7 mouse cellular contexts compared by ENCODE assay signal in genomic region chr10:61697028-61697427, GRCm38 (mm10). TPM values are rescaled to one million over a fixed set of nuclear protein-coding genes. Genes with fewer than 3 reads are reported as not detected.
DNase-seq lines count a peak whose midpoint lies in the region; ATAC-seq and TF ChIP-seq lines count a peak whose summit lies in the region.

No protein-coding gene starts in this region.

- H3K36me3 ChIP-seq in CH12.LX (replicated peaks in 1 of 2; ENCODE audit: control insufficient read depth in 1 of 2, insufficient read depth in 1 of 2, low read length in 1 of 2) (peaks cover 8 to 61% of the 10 kb centered on the region in 2 experiments), G1E (replicated peaks) (peaks cover 67% of the 10 kb centered on the region)
- no peaks in the 10 kb centered on the region; the same call in 1 of the 2 replicates for H3K36me3 ChIP-seq in hindbrain, embryonic 11.5 days (ENCODE audit: control insufficient read depth, insufficient read depth, low read length)
- H3K36me3 ChIP-seq in limb, embryonic 14.5 days (ENCODE audit: control insufficient read depth, insufficient read depth, low read length), result peaks cover 29% of the 10 kb centered on the region

- H3K4me1 ChIP-seq in CH12.LX (ENCODE audit: control insufficient read depth in 1 of 2, insufficient read depth in 2 of 2), result peaks cover 5 to 16% of the 10 kb centered on the region in 2 experiments; a peak in 3 of 4 replicates
- peaks cover 21% of the 10 kb centered on the region for H3K4me1 ChIP-seq in G1E (ENCODE audit: insufficient read depth, low read depth, low read length)
- peaks cover 12% of the 10 kb centered on the region for H3K4me1 ChIP-seq in hindbrain, embryonic 11.5 days (replicated peaks; ENCODE audit: control insufficient read depth, insufficient read depth, low read length)
- peaks cover 14% of the 10 kb centered on the region for H3K4me1 ChIP-seq in limb, embryonic 14.5 days (ENCODE audit: control insufficient read depth, insufficient read depth, low read length)

- no peak overlapping the region for H3K27ac ChIP-seq in CH12.LX (ENCODE audit: insufficient read depth, low read depth)
- no peak overlapping the region for H3K27ac ChIP-seq in hindbrain, embryonic 11.5 days (ENCODE audit: low read depth, low read length)
- H3K27ac ChIP-seq in limb, embryonic 14.5 days (replicated peaks; ENCODE audit: low read depth, low read length), result no peak overlapping the region

- DNase-seq in CH12.LX (ENCODE audit: extremely low read depth) (no peak), G1E (ENCODE audit: low spot score) (no peak)
- no peak for DNase-seq in hindbrain, embryonic 11.5 days (ENCODE audit: low spot score)
- DNase-seq in limb, embryonic 14.5 days (ENCODE audit: low spot score), result no peak
- DNase-seq in frontal cortex, postnatal 10 days (ENCODE audit: low spot score in 2 of 2), result no peak
- DNase-seq in thymus, postnatal 14 days, result no peak
- DNase-seq in urinary bladder, postnatal 10 days (ENCODE audit: low spot score), result no peak

- H3K4me3 ChIP-seq in CH12.LX (replicated peaks in 1 of 3; ENCODE audit: low read depth in 2 of 3, low read length in 2 of 3, poor library complexity in 1 of 3), result peak overlapping the region in 2 of 3 experiments; percentile 74 to 96
- H3K4me3 ChIP-seq in G1E (ENCODE audit: low read depth, low read length), result peak overlapping the region; percentile 97; the same call in 1 of the 2 replicates
- peak overlapping the region; percentile 89 for H3K4me3 ChIP-seq in hindbrain, embryonic 11.5 days (ENCODE audit: low read depth, low read length)
- H3K4me3 ChIP-seq in limb, embryonic 14.5 days (replicated peaks; ENCODE audit: low read length), result peak overlapping the region; percentile 86

- WGBS in hindbrain, embryonic 11.5 days, result 84% methylated on average over 2 of the region's 2 CpGs
- WGBS in limb, embryonic 14.5 days, result 84% methylated on average over 2 of the region's 2 CpGs

- H3K9me3 ChIP-seq in CH12.LX (replicated peaks; ENCODE audit: low read length) (no peaks in the 10 kb centered on the region), G1E (replicated peaks) (no peaks in the 10 kb centered on the region)
- no peaks in the 10 kb centered on the region for H3K9me3 ChIP-seq in hindbrain, embryonic 11.5 days (ENCODE audit: control insufficient read depth, low read length)
- H3K9me3 ChIP-seq in limb, embryonic 14.5 days (ENCODE audit: control insufficient read depth, low read length), result no peaks in the 10 kb centered on the region

- no peaks in the 10 kb centered on the region for H3K79me2 ChIP-seq in CH12.LX (replicated peaks; ENCODE audit: control insufficient read depth, extremely low read depth, insufficient read depth, poor library complexity, severe bottlenecking)

- peak overlapping the region; percentile 19; the same call in 1 of the 2 replicates for H3K4me2 ChIP-seq in CH12.LX (ENCODE audit: insufficient read depth, low read depth, poor library complexity, severe bottlenecking)
- H3K4me2 ChIP-seq in hindbrain, embryonic 11.5 days (replicated peaks; ENCODE audit: low read depth, low read length), result peak overlapping the region; percentile 99
- H3K4me2 ChIP-seq in limb, embryonic 14.5 days (replicated peaks; ENCODE audit: low read depth, low read length, severe bottlenecking), result peak overlapping the region; percentile 99

- no peak for TF ChIP-seq RAD21 in CH12.LX (IDR thresholded peaks at IDR 0.05; ENCODE audit: low read depth, low read length)

- in situ Hi-C loops in CH12.LX (cut with MboI; ENCODE audit: low pct_ligation_motif_present, low pct_unique_long_range_greater_than_20kb, low sequenced_read_pairs), result no loop called here

- no peak for TF ChIP-seq POLR2A in CH12.LX (IDR thresholded peaks at IDR 0.05; ENCODE audit: low read depth, low read length)
- no peak for TF ChIP-seq POLR2A in limb, embryonic 14.5 days (IDR thresholded peaks at IDR 0.05; ENCODE audit: borderline replicate concordance, extremely low read depth, insufficient read depth, insufficient read length)

- TF ChIP-seq CTCF in CH12.LX (conservative IDR thresholded peaks at IDR 0.05 in 1 of 2, IDR thresholded peaks at IDR 0.05 in 1 of 2; ENCODE audit: low read depth in 2 of 2, low read length in 2 of 2) (no peak), G1E (IDR thresholded peaks at IDR 0.05; ENCODE audit: low read depth, low read length) (no peak)

- ATAC-seq in G1E (ENCODE audit: extremely low read depth, insufficient number of reproducible peaks, low FRiP score, poor library complexity, severe bottlenecking), result no peak
- ATAC-seq in hindbrain, embryonic 11.5 days (ENCODE audit: low FRiP score), result no peak
- ATAC-seq in limb, embryonic 14.5 days (ENCODE audit: low FRiP score, low read depth), result no peak

- no peak overlapping the region for H3K9ac ChIP-seq in CH12.LX (ENCODE audit: insufficient read depth, low read depth)
- no peak overlapping the region; the same call in 1 of the 2 replicates for H3K9ac ChIP-seq in hindbrain, embryonic 11.5 days (ENCODE audit: low read depth, low read length)
- H3K9ac ChIP-seq in limb, embryonic 14.5 days (ENCODE audit: low read depth, low read length, severe bottlenecking), result peak overlapping the region; percentile 73; the same call in 1 of the 2 replicates

- dilution Hi-C loops in CH12.LX (cut with MboI; ENCODE audit: extremely low pct_ligation_motif_present, extremely low pct_unique_long_range_greater_than_20kb, low sequenced_read_pairs), result no loop called here

- TF ChIP-seq EP300 in CH12.LX (IDR thresholded peaks at IDR 0.05; ENCODE audit: low read length), result no peak

- H3K27me3 ChIP-seq in CH12.LX (replicated peaks) (no peaks in the 10 kb centered on the region), G1E (ENCODE audit: insufficient read depth, low read length) (no peaks in the 10 kb centered on the region)
- H3K27me3 ChIP-seq in hindbrain, embryonic 11.5 days (ENCODE audit: control insufficient read depth, insufficient read depth, low read length), result no peaks in the 10 kb centered on the region
- no peaks in the 10 kb centered on the region for H3K27me3 ChIP-seq in limb, embryonic 14.5 days (ENCODE audit: control insufficient read depth, insufficient read depth, low read length)

TF ChIP-seq in CH12.LX, 34 proteins besides CTCF, POLR2A, EP300 and RAD21:
- TF ChIP-seq BHLHE40 (IDR thresholded peaks at IDR 0.05; ENCODE audit: low read depth, low read length) (no peak), ELF1 (IDR thresholded peaks at IDR 0.05; ENCODE audit: low read depth, low read length) (no peak), ZNF384 (IDR thresholded peaks at IDR 0.05; ENCODE audit: low read depth, low read length) (no peak), ZC3H11A (IDR thresholded peaks at IDR 0.05; ENCODE audit: low read depth, low read length) (no peak), USF2 (conservative IDR thresholded peaks at IDR 0.05; ENCODE audit: low read depth, low read length) (no peak), ETS1 (conservative IDR thresholded peaks at IDR 0.05; ENCODE audit: low read depth, low read length) (no peak), RCOR1 (conservative IDR thresholded peaks at IDR 0.05; ENCODE audit: low read depth, low read length) (no peak), JUND (conservative IDR thresholded peaks at IDR 0.05; ENCODE audit: low read depth, low read length) (no peak), PAX5 (IDR thresholded peaks at IDR 0.05; ENCODE audit: low read length) (no peak), HCFC1 (IDR thresholded peaks at IDR 0.05; ENCODE audit: low read depth, low read length) (no peak), E2F4 (IDR thresholded peaks at IDR 0.05; ENCODE audit: insufficient replicate concordance, low read depth, low read length) (no peak), NRF1 (IDR thresholded peaks at IDR 0.05; ENCODE audit: low read depth, low read length) (no peak)

RNA-seq across cellular contexts. Expression of gene Tysnd1, which starts 1.7 kb away (rescaled TPM):
- total RNA-seq in CH12.LX (2012; rRNA removed) (38.9 and 39.4 TPM in 2 replicates), CH12.LX (2014; rRNA removed) (20.5 and 23.2 TPM in 2 replicates), G1E (2014; fragmentation: Nextera tagmentation) (5.1 and 13.5 TPM in 2 replicates), G1E (2017) (8.2 and 10.8 TPM in 2 replicates)
- polyA plus RNA-seq in CH12.LX (2012; ENCODE audit: insufficient read length, low read depth) (42.2 and 45.1 TPM in 2 replicates), G1E (2012) (104 and 161 TPM in 2 replicates)
- polyA plus RNA-seq in hindbrain, embryonic 11.5 days (2014; fragmentation: Nextera tagmentation; extraction: Ambion mirVana), result 29.6 and 30.7 TPM in 2 replicates
- 43.5 and 63.1 TPM in 2 replicates for polyA plus RNA-seq in limb, embryonic 14.5 days (2012; rRNA removed)
- polyA plus RNA-seq in limb, embryonic 14.5 days (2014; fragmentation: Nextera tagmentation; extraction: Ambion mirVana), result 38.0 and 39.2 TPM in 2 replicates

RNA-seq across cellular contexts. Expression of gene Sar1a, which starts 16.9 kb away (rescaled TPM):
- total RNA-seq in CH12.LX (2012; rRNA removed) (97.1 and 121 TPM in 2 replicates), CH12.LX (2014; rRNA removed) (184 and 187 TPM in 2 replicates), G1E (2014; fragmentation: Nextera tagmentation) (60.0 and 85.1 TPM in 2 replicates), G1E (2017) (72.4 and 83.0 TPM in 2 replicates)
- polyA plus RNA-seq in CH12.LX (2012; ENCODE audit: insufficient read length, low read depth) (128 and 166 TPM in 2 replicates), G1E (2012) (30.8 and 31.6 TPM in 2 replicates)
- polyA plus RNA-seq in hindbrain, embryonic 11.5 days (2014; fragmentation: Nextera tagmentation; extraction: Ambion mirVana), result 246 and 248 TPM in 2 replicates
- 190 and 208 TPM in 2 replicates for polyA plus RNA-seq in limb, embryonic 14.5 days (2012; rRNA removed)
- polyA plus RNA-seq in limb, embryonic 14.5 days (2014; fragmentation: Nextera tagmentation; extraction: Ambion mirVana), result 326 and 337 TPM in 2 replicates

RNA-seq across cellular contexts. Expression of gene Aifm2, which starts 18.0 kb away (rescaled TPM):
- 15.4 and 17.9 TPM in 2 replicates for total RNA-seq in CH12.LX (2012; rRNA removed)
- total RNA-seq in CH12.LX (2014; rRNA removed), result 10.1 and 11.2 TPM in 2 replicates
- polyA plus RNA-seq in CH12.LX (2012; ENCODE audit: insufficient read length, low read depth), result 12.4 and 16.7 TPM in 2 replicates
- total RNA-seq in G1E (2014; fragmentation: Nextera tagmentation), result 2.7 and 7.4 TPM in 2 replicates
- 6.9 and 7.3 TPM in 2 replicates for total RNA-seq in G1E (2017)
- 3.2 and 4.1 TPM in 2 replicates for polyA plus RNA-seq in G1E (2012)
- 5.0 and 6.1 TPM in 2 replicates for polyA plus RNA-seq in hindbrain, embryonic 11.5 days (2014; fragmentation: Nextera tagmentation; extraction: Ambion mirVana)
- 14.9 and 17.3 TPM in 2 replicates for polyA plus RNA-seq in limb, embryonic 14.5 days (2012; rRNA removed)
- 12.9 and 14.1 TPM in 2 replicates for polyA plus RNA-seq in limb, embryonic 14.5 days (2014; fragmentation: Nextera tagmentation; extraction: Ambion mirVana)

RNA-seq across cellular contexts. Expression of gene Ppa1, which starts 48.7 kb away (rescaled TPM):
- total RNA-seq in CH12.LX (2012; rRNA removed) (178 and 257 TPM in 2 replicates), CH12.LX (2014; rRNA removed) (337 and 352 TPM in 2 replicates), G1E (2014; fragmentation: Nextera tagmentation) (19.0 and 29.6 TPM in 2 replicates), G1E (2017) (36.8 and 42.0 TPM in 2 replicates)
- polyA plus RNA-seq in CH12.LX (2012; ENCODE audit: insufficient read length, low read depth) (249 and 250 TPM in 2 replicates), G1E (2012) (14.8 and 15.0 TPM in 2 replicates)
- 276 and 297 TPM in 2 replicates for polyA plus RNA-seq in hindbrain, embryonic 11.5 days (2014; fragmentation: Nextera tagmentation; extraction: Ambion mirVana)
- polyA plus RNA-seq in limb, embryonic 14.5 days (2012; rRNA removed), result 90.3 and 119 TPM in 2 replicates
- polyA plus RNA-seq in limb, embryonic 14.5 days (2014; fragmentation: Nextera tagmentation; extraction: Ambion mirVana), result 152 and 161 TPM in 2 replicates

Comparison
In these comparisons a context has a peak if more than half of its experiments do, and no peak if none do; other contexts are left out.
1. H3K4me2 ChIP-seq: peak in every context shown above with its lines; median percentile 99 in hindbrain, embryonic 11.5 days; 99 in limb, embryonic 14.5 days; 19 in CH12.LX.